Mouse (Mus musculus): ENCODE results near the gene Gpr88.
A peak's percentile ranks its signal among the peaks of the same experiment; 100 is the strongest.
"Not testable (repeated sequence)": the region's sequence is repeated elsewhere in the genome, so short reads cannot be mapped to it uniquely, and the experiment has no call there.

Gene Gpr88

DNA sequence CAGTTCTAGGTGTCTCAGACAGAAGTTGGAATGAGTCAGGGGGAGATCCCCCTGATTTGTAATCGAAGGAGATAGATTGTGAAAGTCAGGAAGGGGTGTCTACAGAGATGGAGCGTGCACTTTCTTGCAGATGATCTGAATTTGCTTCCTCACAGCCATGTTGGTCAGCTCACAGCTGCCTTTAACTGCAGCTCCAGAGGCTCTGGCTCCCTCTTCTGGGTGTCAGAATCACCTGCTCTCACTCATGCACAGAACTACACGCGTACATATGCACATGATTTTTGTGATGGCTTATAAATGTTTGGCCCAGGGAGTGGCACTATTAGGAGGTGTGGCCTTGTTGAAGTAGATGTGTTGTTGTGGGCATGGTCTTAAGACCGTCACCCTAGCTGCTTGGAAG lies 15.8 kb downstream of the Gpr88 start:
- no peak for DNase-seq

- DNase-seq, result no peak
These were observed 16.4 kb downstream of the Gpr88 start for GRCm38 (mm10) chr3:116236856-116237255.

DNA sequence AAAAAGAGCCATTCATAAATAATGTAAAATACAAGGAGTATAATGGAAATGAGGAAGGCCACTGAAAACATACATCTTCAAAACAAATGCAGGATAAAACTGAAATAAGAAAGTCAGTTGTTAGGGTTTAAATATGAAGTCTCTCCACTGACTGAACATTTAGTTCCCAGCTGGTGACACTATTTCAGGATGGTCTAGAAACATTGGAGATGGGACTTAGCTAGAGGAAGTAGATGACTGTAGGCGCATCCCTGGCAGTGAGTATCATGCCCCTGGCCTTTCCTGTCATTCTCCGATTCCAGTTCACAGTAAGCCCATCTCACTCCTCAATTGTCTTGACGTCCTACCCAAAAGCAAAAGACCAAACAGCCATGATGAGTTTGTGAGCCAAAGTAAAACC lies 19.8 kb downstream of the Gpr88 start:
- no peak for DNase-seq

GRCm38 (mm10) chr3:116232763-116233162 lies 20.5 kb downstream of the Gpr88 start:
- DNase-seq, result no peak

DNA sequence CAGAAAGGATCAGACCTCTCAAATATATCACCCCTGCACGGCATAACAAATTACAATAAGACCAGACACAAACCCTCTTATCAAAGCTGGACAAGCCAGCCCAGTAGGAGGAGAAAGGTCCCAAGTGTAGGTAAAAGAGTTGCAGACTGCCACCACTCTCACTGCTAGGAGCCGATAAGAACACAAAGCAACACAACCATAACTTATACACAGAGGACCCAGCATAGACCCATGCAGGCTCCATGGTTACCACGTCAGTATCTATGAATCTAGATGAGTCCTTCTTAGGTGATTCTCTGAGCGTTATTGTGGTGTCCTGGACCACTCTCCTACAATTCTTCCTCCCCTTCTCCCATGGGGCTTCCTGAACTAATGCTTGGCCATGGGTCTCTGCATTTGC lies 24.0 kb downstream of the Gpr88 start:
- DNase-seq, result no peak

DNA sequence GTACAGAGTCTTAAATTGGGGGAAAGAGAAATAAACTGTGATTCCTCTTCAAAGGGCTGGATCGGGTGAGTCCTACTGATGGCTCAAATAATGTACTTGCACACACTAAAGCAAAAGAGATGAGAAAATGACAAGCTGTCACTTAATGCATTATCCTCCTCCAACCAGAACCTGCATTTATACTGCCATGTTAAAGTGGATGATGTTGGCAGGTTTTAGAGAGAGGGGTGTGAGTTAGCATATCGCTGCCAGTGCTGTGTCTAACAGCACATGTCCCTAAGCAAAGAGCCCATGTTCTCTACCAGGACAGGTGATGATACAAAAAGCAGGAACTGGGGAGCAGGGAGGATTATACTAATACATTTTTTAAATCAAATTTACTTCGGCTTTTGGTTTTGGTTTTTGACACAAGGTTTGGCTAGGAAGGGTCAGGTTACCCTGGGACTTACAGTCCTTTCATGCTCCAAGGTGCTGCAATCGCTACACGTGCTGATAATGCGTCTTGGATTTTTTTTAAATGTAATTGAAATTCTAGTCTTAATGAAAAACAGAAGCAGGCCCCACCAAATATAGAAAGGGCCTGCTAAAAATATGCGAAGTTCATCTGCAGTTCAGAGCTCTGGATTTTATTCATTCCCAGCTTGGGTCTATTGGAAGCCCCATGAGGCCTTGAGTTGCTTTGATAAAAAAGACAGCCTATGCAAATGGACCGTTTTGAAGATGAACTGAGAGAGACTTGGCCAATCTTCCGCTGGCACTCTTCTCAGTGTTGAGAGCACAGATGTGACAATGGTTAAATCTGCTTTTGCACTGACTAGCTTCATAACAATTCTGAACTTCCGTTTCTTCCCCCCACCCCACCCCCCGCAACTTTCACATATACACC lies 24.7 kb downstream of the Gpr88 start:
- no peak for DNase-seq

DNA sequence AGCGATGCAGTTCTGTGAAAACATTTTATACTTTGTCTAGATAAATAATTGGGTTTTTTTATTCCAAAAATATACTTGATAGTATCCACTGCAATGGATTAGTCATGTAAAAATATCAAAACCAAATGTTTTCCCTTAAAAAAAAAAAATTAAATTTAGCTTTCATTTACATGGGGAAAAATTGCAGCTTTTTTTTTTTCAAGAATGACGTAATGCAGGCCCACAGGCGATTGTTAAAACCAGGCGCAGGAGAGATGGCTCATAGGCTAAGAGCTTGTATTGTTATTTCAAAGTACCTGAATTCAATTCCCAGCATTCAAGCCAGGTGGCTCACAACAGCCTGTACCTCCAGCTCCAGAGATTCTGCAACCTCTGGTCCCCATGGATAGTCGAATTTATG lies 25.9 kb downstream of the Gpr88 start:
- no peak for DNase-seq

- no peak for DNase-seq
These were observed 26.4 kb downstream of the Gpr88 start for GRCm38 (mm10) chr3:116226915-116227314.

DNA sequence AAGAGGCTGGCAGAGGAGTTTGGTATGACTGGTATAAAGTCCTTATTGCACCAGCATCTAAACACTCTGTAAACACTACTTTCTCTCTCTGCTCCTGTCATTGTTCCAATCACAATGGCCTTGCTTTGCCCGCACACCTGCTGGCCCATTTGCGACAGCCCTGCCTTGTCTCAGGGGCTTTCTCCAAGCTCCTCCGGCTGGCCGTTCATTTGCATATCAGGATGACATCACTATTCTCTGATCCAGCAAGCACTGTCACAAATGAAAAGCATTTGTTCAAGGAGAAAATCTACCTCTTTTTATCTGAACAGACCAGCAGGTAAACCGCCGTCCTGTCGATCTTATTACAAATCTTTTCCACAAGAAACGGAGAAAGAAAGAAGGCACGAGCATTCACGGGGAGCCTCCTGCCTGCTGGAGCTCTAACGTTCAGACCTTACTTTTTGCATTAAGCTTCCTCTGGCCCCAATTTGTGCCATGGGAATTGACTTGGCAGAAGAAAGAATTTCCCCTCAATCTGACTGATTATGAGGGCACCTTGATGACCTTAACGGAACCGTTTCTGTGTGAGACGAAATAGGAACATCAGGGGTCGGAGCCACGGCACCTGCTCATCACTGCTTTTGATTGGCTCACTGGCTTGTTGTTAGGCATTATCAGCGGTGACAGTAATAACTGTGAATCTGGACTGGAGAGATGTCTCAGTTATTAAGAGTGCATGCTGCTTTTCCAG lies 30.6 kb downstream of the Gpr88 start:
- DNase-seq, result peak; percentile 9 to 11

DNA sequence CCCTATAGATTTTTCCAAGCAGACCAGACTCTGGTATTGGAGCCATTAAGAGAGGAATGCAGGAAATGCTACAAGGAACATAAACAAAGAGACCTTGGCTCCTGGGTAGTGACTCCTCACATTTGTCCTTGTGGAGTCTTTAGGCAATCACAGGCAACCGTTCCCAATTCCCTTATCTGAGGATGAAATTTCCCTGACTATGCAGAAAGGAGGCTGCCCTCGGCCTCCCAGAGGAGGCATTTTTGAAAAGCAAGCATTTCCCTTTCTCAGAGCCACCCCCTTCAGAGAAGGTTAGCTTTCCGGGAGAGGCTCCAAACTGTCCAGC lies 31.7 kb downstream of the Gpr88 start:
- no peak for DNase-seq

DNA sequence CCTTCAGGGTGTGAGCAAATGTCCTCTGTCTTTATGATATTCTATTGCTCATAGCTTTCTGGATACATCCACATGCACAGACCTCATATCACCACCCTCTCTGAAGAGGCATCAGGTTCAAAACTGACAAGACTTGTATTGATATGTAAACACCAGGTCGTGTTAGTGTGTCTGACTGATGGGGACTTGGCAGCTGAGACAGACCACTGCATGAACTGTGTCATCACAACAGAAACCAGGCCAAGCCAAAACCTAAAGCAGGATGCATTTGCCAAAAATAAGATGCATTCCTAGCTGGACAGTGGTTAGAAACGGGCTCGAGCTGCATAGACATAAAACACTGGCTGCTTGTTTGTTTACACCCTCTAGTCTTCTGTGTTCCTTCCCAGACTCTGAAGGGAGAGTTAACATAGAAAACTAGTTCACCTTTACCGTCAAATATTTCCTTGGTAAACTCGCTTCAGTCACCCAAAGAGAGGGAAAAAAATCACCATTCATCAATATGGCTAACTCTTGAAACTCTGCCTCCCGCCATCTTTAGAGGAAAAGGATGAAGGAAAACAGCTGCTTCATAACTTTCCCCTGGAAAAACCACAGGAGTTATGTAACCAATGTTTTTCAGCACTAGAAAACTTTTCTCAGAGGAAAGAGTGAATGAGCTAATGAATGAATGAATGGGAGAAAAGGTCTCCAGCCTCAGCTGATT lies 32.2 kb downstream of the Gpr88 start:
- no peak for DNase-seq

DNA sequence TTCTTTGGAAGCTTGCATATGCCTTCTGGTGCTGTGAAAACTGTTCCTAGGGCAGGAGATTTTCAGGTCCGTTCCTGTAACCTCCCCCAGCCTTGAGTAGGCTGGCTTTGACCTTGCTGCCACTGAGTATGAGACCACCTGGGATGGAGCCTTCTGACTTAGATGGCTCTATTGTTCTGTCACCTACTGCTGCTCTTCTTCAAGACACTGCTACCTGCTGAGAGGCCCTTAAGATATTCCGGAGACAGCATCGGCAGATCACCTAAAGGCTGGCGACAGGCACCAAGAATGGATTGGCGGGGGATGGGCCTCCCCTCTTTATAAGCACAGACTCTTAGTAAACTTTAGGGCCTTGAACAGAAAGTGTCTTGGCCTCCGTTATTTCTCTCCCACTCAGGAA lies 35.9 kb downstream of the Gpr88 start:
- not testable (repeated sequence) for DNase-seq

DNA sequence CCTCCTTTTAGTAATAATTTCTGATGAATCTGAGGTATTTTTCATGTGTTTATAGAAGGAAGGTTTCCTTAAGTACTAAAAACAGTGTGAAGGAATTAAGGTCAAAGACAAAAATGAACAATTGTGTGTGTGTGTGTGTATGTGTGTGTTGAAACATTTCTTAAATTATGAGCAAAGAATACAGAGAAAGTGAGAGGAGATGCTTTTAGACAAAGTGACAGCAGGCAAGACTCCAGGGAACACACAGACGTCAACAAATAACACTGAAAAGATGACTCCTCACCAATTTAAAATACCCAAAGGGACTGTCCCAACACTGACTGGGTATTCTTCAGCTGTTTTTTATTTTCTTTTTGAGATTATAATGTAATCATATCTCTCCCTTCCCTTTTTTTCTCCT lies 37.0 kb downstream of the Gpr88 start:
- no peak for DNase-seq

- no peak for DNase-seq
These were observed 41.7 kb downstream of the Gpr88 start for GRCm38 (mm10) chr3:116211639-116212038.

- DNase-seq, result no peak
These were observed 42.6 kb downstream of the Gpr88 start for GRCm38 (mm10) chr3:116210720-116211121.

DNA sequence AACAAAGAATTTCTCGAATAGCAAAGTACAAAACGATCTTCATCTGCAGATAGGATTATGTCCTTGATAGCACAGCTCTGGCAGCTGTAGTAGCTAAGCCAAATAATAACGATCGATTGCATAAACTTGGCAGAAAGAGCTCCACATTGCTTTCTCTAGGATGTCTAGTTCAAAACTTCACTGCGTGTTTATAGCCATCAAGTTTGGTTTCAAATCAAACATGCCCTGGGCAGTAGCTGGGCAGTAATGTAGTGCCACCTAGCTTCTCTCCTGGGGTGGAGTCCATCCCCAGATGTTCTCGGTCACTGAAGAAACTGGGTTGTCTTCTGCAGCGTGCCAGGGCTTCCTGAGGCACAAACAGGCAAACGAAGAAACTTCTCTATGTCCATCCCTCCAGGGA lies 44.1 kb downstream of the Gpr88 start:
- DNase-seq, result no peak

DNA sequence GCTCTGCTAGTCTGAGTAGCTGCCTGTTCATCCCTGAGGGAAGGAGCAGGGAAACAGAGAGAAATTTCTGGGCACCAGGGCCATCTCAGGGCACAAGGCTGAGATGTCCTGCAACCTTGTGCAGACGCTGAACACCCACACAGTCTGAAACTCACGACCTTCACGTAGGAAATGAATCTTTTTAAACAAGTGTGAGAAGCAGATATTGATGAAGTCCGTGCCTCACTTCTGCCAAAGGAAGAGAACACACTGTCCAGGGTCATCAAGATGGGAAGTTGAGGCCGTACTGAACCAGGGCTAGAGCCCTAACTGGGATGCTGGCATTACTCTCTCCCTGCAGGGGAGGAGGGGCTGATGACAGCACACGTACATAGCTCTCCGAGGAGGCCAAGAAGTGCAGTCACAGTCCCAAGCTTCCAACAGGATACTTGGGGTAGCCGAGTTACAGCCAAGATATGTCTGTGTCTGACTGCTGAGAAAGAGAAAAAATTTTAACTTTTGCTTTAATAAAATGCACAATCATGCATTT lies 46.9 kb downstream of the Gpr88 start:
- DNase-seq, result no peak

- DNase-seq, result no peak
These were observed 47.7 kb downstream of the Gpr88 start for GRCm38 (mm10) chr3:116205346-116206219.

DNA sequence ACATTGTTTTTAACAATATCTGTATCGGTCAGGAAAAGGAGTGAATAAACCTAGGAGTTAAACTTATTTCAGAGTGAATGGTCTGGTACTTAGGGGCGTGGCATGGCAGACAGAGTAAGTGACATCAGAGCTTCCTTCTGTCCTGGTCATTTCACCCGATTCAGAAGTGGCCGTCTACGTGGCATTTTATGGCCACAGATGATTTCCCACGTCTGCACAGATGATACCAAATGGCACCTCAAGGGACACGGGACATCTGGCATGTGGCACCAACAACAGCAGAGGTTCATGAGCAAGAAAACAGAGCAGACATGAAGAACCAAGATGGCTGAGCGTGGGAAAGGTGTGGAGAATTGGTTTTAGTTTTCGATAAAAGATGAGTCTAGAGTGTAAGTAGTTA lies 48.7 kb downstream of the Gpr88 start:
- DNase-seq, result no peak

DNA sequence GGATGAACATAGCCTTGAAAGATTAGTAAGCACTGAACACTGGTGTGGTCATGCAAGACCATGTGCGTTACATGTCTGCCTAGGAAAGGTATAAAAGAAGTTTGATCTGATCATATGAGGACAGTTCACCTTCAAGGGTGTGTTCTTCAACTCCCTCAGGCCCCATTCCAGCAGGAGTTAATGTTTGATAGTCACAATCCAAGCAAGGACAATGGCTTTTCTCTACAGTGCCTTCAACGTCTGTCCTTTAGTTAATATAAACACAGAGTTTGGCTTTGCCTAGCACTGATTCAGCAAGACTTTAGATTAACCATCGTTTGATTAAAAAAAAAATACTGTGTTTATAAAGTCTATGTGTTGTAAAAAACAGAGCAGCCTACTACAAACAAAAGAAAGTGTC lies 49.4 kb downstream of the Gpr88 start:
- DNase-seq, result no peak

DNA sequence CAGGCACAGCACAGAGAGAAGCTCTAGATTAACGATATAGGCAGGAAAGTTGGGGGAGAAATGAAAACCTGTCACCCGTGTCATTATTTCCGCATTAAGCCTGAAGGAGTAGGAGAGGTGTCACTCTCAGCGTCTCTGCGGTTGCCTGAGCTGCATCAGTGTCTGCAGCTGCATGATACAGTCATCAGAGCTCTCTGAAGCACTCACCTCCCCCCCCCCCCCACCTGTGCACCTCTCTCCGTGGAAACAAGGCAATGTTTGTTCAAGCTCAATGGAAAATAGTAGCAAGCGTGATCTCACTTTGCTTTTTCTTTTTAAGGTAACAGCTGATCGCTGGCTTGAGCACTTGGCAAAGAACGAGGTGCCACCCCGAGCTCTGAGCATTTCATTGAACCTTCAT lies 53.2 kb downstream of the Gpr88 start:
- no peak for DNase-seq
